Mouse (Mus musculus) limb, embryonic 15.5 days (tissue): ENCODE measurements around the gene Acsf3. TPM values are rescaled to one million over a fixed set of nuclear protein-coding genes. Genes with fewer than 3 reads are reported as not detected.

ENCODE experiments used
- ATAC-seq: fragments of 200-750 bp; cut with Nextera tagmentation; 2 replicates; pipeline ENCODE4 v1.8.0; 2017; ENCODE audit warnings: low read depth, moderate TSS enrichment; ENCODE audit not compliant: insufficient number of reproducible peaks, low FRiP score, low TSS enrichment
- H3K27ac ChIP-seq: fragments of 300-500 bp; sonication (generic); 2 replicates; pipeline ENCODE4 v1.5.1; 2015; ENCODE audit warnings: moderate library complexity, mild to moderate bottlenecking, inconsistent platforms
- H3K27me3 ChIP-seq: fragments of 300-500 bp; sonication (generic); 2 replicates; pipeline ENCODE4 v1.6.1; 2015; ENCODE audit warnings: inconsistent platforms
- H3K36me3 ChIP-seq: fragments of 300-500 bp; sonication (generic); 2 replicates; pipeline ENCODE4 v1.6.1; 2015; ENCODE audit warnings: inconsistent platforms
- H3K4me1 ChIP-seq: fragments of 300-500 bp; sonication (generic); 2 replicates; pipeline ENCODE4 v1.6.1; 2015; ENCODE audit warnings: inconsistent platforms
- H3K4me2 ChIP-seq: fragments of 300-500 bp; sonication (generic); 2 replicates; pipeline ENCODE4 v1.6.1; 2015; ENCODE audit warnings: mild to moderate bottlenecking, inconsistent platforms
- H3K4me3 ChIP-seq: fragments of 300-500 bp; sonication (generic); 2 replicates; pipeline ENCODE4 v1.5.1; 2015; ENCODE audit warnings: mild to moderate bottlenecking, inconsistent platforms
- H3K9ac ChIP-seq: fragments of 300-500 bp; sonication (generic); 2 replicates; pipeline ENCODE4 v1.6.1; 2015; ENCODE audit warnings: inconsistent platforms
- H3K9me3 ChIP-seq: fragments of 300-500 bp; sonication (generic); 2 replicates; pipeline ENCODE4 v1.6.1; 2016; ENCODE audit warnings: inconsistent platforms
- WGBS: fragments of 180-500 bp; shearing (Covaris S2); methylation state at CpG from one replicate; pipeline ENCODE4 v1.1.7; 2015; 5-methylcytosine and 5-hydroxymethylcytosine counted together
- polyA plus RNA-seq: library from polyadenylated mRNA; unstranded; fragments of >200 nt; fragmentation: Nextera tagmentation; extraction: Ambion mirVana; gene quantifications from 2 replicates; pipeline ENCODE4 v1.2.1, GENCODE M21; 2015

Acsf3 gene
- polyA plus RNA-seq, 1 experiment from 2014 or later, result 18.1 TPM

DNA sequence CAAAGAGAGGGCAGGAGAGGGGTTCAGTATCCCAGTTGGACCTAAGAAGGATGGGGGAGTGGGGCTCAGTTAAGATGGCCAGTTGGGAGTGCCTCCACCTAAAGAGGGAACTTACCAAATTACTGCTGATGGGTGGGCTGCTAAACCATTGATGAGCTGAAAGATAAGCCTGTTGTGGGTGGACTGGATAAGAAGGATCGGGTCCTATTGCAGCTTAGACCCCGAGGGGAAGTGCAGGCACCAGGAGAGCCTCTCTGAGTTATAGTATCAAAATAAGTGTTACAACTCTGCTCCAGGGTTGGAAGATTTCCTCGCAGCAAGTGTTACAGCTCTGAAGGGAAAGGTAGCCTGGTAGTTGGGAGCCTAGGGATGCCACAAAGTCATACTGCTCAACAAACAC is 68.9 kb downstream of the Acsf3 start:
- ATAC-seq, result no peak
- H3K9me3 ChIP-seq, result no peaks in the 10 kb centered on the region
- peaks cover 10% of the 10 kb centered on the region; the same call in 1 of the 2 replicates for H3K4me1 ChIP-seq
- no peak overlapping the region for H3K4me2 ChIP-seq
- no peaks in the 10 kb centered on the region for H3K36me3 ChIP-seq
- 53% methylated on average over 3 of the region's 3 CpGs for WGBS
- no peak overlapping the region for H3K4me3 ChIP-seq
- H3K27ac ChIP-seq, result no peak overlapping the region
- H3K9ac ChIP-seq, result no peak overlapping the region
- H3K27me3 ChIP-seq, result peaks cover 11% of the 10 kb centered on the region; the same call in 1 of the 2 replicates

DNA sequence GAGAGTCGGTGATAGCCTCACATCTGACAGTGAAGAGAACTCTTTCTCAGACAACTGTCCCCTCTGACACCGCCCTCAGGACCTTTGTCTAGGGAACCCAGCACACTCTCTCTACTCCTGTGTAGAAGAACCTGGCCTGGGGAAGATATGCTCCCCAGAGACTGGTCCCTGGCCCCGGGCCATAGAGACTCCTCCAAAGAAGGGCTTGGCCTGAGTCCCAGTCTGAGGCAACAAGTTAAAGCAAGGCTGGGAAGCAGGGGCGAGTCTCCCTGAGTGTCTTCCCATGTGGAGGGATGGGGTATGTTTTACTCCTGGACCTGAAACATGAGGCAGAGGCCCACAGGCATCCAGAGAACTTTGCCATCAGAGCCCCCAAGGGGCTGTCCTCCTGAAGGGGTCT is 70.4 kb downstream of the Acsf3 start:
- H3K27ac ChIP-seq, result no peak overlapping the region
- ATAC-seq, result no peak
- WGBS, result 71% methylated on average over 4 of the region's 4 CpGs

DNA sequence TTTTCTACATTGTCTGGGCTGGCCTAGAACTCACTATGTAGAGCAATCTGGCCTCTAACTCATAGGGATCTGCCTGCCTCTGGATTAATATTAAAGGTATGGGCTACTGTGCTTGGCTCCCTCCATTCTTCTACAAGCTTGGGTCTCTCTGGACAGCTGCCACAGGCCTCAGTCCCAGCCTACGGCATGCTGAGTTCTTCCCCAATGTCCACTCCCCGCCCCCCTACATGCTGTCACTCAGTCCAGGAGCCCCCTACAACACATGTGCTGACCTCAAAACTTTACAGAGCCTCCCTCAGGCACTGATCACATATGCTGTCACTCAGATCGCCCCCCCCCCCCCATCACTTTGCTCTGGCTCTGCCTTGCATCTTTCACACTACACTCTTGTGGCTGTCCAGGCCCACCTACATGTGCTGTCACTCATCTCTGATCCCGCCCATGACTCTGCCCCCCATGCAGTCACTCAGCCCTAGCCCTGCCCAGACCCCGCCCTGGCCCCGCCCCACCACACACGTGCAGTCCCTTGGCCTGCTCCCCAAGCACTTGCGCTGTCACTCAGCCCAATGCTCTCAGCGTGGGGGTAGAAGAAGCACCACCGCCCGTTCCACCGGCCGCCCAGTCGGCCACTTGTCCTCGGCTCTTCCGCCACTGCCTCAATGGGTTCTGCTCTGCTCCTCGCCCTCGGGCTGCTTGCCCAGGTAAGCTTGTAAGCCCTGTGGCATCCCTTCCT is 72.7 kb downstream of the Acsf3 start, which contains the start of gene Cdh15:
Gene Cdh15, plus strand, starts transcription at position 138 of the 733 bp plus-strand sequence.
- no peak within 1 kb of the TSS for H3K9ac ChIP-seq
- peak within 1 kb of the TSS; percentile 61 for H3K27ac ChIP-seq
- 0 out of 2 replicates have a peak, but pooled peaks cover 8% of the 10 kb centered on the region for H3K27me3 ChIP-seq
- 14% methylated on average over 17 of the region's 18 CpGs for WGBS
- H3K36me3 ChIP-seq, result no peaks in the 10 kb centered on the region
- peak; percentile 71 for ATAC-seq
- peaks cover 28% of the 10 kb centered on the region; the same call in 1 of the 2 replicates for H3K4me1 ChIP-seq
- H3K4me2 ChIP-seq, result peak within 1 kb of the TSS; percentile 27; the same call in 1 of the 2 replicates
- no peaks in the 10 kb centered on the region for H3K9me3 ChIP-seq
- peak within 1 kb of the TSS; percentile 31 for H3K4me3 ChIP-seq

More for the DNA sequence above, 70.4 kb downstream of the Acsf3 start:
- Histone ChIP-seq H3K4me1 (peaks cover 15% of the 10 kb centered on the region; the same call in 1 of the 2 replicates), H3K9me3 (no peaks in the 10 kb centered on the region), H3K36me3 (no peaks in the 10 kb centered on the region), H3K4me3 (no peak overlapping the region), H3K4me2 (no peak overlapping the region), H3K9ac (no peak overlapping the region), H3K27me3 (0 out of 2 replicates have a peak, but pooled peaks cover 8% of the 10 kb centered on the region)

DNA sequence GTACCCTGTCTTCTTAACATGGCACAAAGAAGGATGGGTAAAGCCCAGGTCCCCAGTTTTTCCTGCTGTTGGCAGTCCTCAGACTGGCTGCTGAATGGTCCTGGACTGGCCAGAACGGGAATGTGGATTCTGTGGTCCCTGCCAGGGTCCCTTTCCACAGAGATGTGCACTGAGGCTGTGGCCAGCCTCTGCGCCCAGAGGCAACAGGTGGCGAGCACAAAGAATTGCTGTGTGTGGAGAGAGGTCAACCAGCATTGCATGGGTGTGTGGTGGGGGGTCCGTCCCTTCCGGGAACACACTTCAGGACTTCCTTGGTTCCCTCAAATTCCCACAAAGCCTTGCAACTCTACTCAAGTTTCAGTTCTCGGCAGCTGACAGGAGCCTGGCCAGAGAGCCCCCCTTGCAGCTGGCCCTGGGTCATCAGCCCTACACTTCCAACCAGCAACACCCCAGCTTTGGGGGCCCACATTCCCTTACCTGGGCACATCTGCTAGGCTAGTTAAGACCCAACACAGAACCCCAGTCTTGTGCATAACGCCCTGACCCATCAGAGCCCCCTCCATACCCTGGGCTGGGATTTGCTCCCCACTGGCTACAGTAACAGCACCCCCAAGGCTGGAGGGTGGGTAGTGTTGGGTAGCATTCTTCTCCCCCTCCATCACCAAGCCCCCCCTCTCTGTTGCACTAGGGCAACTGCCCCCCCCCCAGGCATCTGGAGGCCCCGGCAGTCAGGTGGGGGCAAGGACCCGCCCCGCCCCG is 74.0 kb downstream of the Acsf3 start:
- 0 out of 2 replicates have a peak overlapping the region, but pooled peaks have one; percentile 5 for H3K4me2 ChIP-seq
- 50% methylated on average over 11 of the region's 11 CpGs for WGBS
- peak overlapping the region; percentile 61 for H3K27ac ChIP-seq
- H3K9me3 ChIP-seq, result no peaks in the 10 kb centered on the region
- peak overlapping the region; percentile 31 for H3K4me3 ChIP-seq
- no peak overlapping the region for H3K9ac ChIP-seq
- H3K27me3 ChIP-seq, result 0 out of 2 replicates have a peak, but pooled peaks cover 8% of the 10 kb centered on the region
- no peak for ATAC-seq
- peaks cover 35% of the 10 kb centered on the region for H3K4me1 ChIP-seq
- no peaks in the 10 kb centered on the region for H3K36me3 ChIP-seq

DNA sequence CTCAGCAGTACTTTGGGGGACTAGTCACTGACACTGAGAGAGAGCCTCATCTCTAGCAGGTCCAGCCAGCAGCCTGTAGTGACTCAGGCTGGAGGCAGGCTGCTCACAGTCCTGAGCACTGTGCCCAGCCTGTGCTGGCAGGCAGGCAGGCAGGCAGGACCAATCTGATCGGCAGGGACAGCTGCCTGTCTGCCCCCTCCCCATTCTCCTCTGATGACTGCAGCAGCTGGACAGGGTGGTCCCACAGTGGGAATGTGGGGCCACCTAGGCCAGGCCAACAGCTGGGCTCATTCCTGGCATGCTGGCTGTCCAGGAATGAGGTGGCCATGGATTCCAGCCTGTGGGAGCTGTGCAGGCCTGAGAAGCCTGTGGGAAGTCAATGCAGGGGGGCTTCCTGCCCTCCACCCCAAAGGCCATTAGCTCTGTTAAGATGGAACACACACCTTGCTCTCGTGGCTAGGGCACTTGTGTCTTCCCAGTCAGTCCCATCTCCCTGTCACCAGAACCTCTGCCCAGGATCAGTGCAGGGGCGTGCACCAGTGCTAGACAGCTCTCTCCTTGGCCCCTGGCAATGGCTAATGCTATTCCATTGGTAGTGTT is 75.5 kb downstream of the Acsf3 start:
- Histone ChIP-seq H3K36me3 (no peaks in the 10 kb centered on the region), H3K4me3 (no peak overlapping the region), H3K27me3 (0 out of 2 replicates have a peak, but pooled peaks cover 8% of the 10 kb centered on the region), H3K9me3 (no peaks in the 10 kb centered on the region), H3K27ac (peak overlapping the region; percentile 43; the same call in 1 of the 2 replicates), H3K9ac (no peak overlapping the region), H3K4me2 (no peak overlapping the region), H3K4me1 (peaks cover 35% of the 10 kb centered on the region)
- 56% methylated on average over 3 of the region's 3 CpGs for WGBS
- peak; percentile 53; the same call in 1 of the 2 replicates for ATAC-seq

DNA sequence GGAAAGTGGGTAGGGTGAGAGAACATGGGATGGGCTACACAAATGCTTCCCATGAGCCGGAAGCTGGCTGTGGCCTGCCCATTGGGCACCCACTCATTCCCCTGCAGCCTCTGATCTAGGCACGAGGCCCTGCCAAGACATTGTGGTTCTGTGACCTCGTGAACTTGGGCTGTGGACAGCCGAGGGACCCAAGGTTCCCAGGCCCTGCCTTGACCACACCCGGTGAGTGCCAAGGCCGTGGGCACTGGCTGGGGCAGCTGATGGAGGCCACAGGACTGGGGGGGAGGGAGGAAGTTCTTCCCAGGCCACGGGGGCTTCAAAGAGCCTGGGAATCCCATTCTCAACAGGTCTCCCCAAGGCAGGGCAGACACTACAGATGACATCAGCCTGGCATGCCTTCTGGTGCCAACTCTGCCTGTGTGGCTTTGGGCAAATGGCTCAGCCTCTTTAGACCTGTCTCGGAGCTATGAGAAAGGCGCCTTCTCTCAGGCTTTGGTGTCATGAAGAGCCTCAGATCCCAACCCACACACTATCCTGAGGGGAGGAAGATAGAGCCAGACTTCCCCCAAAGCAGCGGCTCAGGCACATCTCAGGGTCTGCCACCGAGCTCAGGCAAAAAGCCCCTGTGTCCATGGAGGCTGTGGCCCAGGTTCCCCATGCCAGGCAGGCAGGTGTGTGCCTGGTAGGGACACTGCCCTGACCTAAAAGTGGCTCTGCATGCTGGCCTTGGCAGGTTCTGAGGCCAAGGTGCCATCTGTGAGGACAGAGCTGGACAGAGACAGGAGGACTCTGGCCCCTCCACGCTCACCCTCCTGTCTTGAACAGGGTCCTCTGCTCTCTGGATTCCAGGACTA is 76.6 kb downstream of the Acsf3 start:
- Histone ChIP-seq H3K4me1 (peaks cover 35% of the 10 kb centered on the region), H3K9me3 (no peaks in the 10 kb centered on the region), H3K27me3 (0 out of 2 replicates have a peak, but pooled peaks cover 8% of the 10 kb centered on the region), H3K4me3 (no peak overlapping the region), H3K27ac (no peak overlapping the region), H3K4me2 (0 out of 2 replicates have a peak overlapping the region, but pooled peaks have one; percentile 3), H3K36me3 (no peaks in the 10 kb centered on the region), H3K9ac (no peak overlapping the region)
- ATAC-seq, result no peak
- WGBS, result 79% methylated on average over 12 of the region's 12 CpGs

DNA sequence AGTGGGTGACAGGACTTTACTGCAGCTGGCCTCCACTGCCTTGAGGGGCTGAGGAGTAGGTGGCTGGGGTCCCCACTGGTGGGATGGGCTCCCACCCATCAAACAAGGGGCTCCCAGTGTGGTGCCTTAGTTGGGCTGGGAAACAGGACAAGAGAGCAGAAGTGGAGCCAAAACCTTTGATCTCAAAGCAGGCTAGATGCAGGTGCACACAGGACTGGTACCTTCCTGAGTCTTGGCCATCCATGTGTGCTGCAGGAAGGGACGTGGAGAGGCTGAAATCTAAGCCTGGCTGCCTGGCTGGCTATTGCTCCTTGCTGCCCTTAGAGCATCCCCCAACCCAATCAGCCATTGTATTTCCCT is 77.2 kb downstream of the Acsf3 start:
- no peak for ATAC-seq
- no peak overlapping the region for H3K4me2 ChIP-seq
- 62% methylated on average over 1 of the region's 1 CpGs for WGBS
- H3K9ac ChIP-seq, result no peak overlapping the region
- H3K27ac ChIP-seq, result no peak overlapping the region
- H3K27me3 ChIP-seq, result 0 out of 2 replicates have a peak, but pooled peaks cover 8% of the 10 kb centered on the region
- H3K9me3 ChIP-seq, result no peaks in the 10 kb centered on the region
- H3K4me1 ChIP-seq, result peaks cover 35% of the 10 kb centered on the region
- no peaks in the 10 kb centered on the region for H3K36me3 ChIP-seq
- no peak overlapping the region for H3K4me3 ChIP-seq

DNA sequence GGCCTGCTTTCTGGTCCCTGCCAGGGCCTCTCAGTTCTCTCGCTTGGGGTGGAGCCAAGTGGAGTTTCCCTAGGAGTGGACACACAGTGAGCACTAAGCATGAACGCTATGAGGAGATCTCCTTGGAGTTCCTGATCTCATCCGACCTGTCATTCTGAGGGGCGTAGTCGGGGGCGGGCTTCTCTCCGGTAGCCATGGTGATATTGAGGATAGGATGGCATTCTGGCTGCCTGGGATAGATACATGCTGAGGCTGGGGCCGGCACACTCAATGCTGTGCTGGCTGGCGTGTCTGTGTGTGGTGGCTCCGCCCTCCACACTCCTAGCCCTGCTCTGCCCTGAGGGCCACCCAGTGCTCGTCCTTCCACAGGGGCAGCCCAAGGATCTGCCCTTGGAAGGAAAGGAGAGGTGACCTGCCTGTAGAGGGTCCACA is 78.1 kb downstream of the Acsf3 start:
- H3K4me2 ChIP-seq, result no peak overlapping the region
- 0 out of 2 replicates have a peak overlapping the region, but pooled peaks have one; percentile 17 for H3K27ac ChIP-seq
- H3K4me1 ChIP-seq, result peaks cover 29% of the 10 kb centered on the region
- ATAC-seq, result no peak
- no peaks in the 10 kb centered on the region for H3K9me3 ChIP-seq
- 0 out of 2 replicates have a peak, but pooled peaks cover 7% of the 10 kb centered on the region for H3K27me3 ChIP-seq
- no peak overlapping the region for H3K9ac ChIP-seq
- no peaks in the 10 kb centered on the region for H3K36me3 ChIP-seq
- H3K4me3 ChIP-seq, result no peak overlapping the region
- 32% methylated on average over 11 of the region's 11 CpGs for WGBS

DNA sequence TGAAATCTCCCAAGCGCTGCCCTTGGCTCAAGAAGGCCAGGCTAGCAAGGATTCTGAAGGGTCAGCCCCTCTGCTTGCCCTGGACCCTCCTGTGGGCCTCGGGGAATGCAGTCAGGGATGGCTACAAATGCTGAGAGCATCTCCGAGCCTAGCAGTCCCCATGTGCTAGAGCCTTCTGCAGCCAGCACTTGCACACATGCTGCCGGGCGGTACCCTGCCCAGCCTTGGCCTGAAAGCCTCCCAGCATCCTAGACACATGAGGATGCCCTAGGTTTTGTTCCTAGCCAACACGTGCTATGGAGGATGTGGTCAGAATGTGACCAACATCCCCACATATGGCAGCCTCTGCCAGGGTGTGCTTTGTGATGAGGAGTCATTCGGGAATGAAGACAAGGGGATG is 79.1 kb downstream of the Acsf3 start:
- Histone ChIP-seq H3K4me3 (no peak overlapping the region), H3K4me2 (no peak overlapping the region), H3K4me1 (peaks cover 24% of the 10 kb centered on the region), H3K36me3 (no peaks in the 10 kb centered on the region), H3K27me3 (no peaks in the 10 kb centered on the region), H3K9me3 (no peaks in the 10 kb centered on the region), H3K9ac (no peak overlapping the region), H3K27ac (no peak overlapping the region)
- ATAC-seq, result no peak
- 72% methylated on average over 7 of the region's 7 CpGs for WGBS

DNA sequence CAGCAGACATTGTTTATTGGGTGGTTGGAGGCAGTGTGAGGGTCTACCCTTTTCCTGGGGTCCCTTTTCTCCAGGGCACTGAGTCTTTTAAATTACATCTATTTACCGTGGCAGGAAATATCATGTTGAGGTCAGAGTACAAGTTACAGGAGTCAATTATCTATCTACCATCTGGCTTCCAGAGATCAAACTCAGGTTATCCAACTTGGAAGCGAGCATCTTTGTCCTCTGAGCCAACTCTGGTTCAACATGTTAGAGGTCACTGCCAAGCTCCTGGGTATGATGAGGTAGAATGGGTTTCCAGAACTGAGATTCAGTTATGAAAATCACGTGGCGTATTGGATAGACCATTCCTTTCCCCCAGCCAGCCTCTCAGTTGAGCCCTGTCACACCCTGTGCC is 79.8 kb downstream of the Acsf3 start:
- WGBS, result 70% methylated on average over 4 of the region's 4 CpGs
- no peak for ATAC-seq
- H3K27me3 ChIP-seq, result no peaks in the 10 kb centered on the region

DNA sequence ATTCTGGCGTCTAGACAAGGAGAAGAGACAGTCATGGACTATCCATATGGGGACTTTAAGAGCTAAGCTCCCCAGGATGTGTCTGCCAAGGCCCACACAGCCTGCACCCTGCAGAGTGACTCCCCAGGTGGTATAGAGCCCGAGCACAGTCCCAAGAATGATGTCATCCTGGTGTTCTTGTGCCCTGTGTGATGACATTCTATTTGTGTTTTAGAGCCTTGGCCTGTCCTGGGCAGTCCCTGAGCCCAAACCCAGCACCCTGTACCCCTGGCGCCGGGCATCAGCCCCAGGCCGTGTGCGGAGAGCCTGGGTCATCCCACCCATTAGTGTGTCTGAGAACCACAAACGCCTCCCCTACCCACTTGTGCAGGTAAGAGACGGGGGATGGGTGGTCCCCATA is 81.0 kb downstream of the Acsf3 start:
- H3K9me3 ChIP-seq, result no peaks in the 10 kb centered on the region
- no peak for ATAC-seq
- H3K4me2 ChIP-seq, result no peak overlapping the region
- H3K9ac ChIP-seq, result no peak overlapping the region
- H3K4me1 ChIP-seq, result peaks cover 18% of the 10 kb centered on the region
- H3K27me3 ChIP-seq, result no peaks in the 10 kb centered on the region
- H3K36me3 ChIP-seq, result no peaks in the 10 kb centered on the region
- H3K4me3 ChIP-seq, result no peak overlapping the region
- WGBS, result 82% methylated on average over 8 of the region's 8 CpGs
- no peak overlapping the region for H3K27ac ChIP-seq

More for the DNA sequence above, 79.8 kb downstream of the Acsf3 start:
- Histone ChIP-seq H3K9ac (no peak overlapping the region), H3K9me3 (no peaks in the 10 kb centered on the region), H3K4me3 (no peak overlapping the region), H3K27ac (no peak overlapping the region), H3K4me1 (peaks cover 21% of the 10 kb centered on the region), H3K4me2 (no peak overlapping the region), H3K36me3 (no peaks in the 10 kb centered on the region)
